Mouse (Mus musculus): Measurements from ENCODE around the gene Rab3c.

Gene Rab3c

GRCm38 (mm10) chr13:110019774-110020173 is 261.0 kb downstream of the Rab3c start:
- no peak for DNase-seq (ENCODE audit: low read depth)

- peak; percentile 13 for DNase-seq (ENCODE audit: low read depth)
These were observed 261.7 kb downstream of the Rab3c start for GRCm38 (mm10) chr13:110018941-110019743.

- DNase-seq (ENCODE audit: low read depth), result peak; percentile 82
These were observed 262.3 kb downstream of the Rab3c start for GRCm38 (mm10) chr13:110018431-110018901.

- DNase-seq (ENCODE audit: low read depth), result no peak
These were observed 268.8 kb downstream of the Rab3c start for GRCm38 (mm10) chr13:110012029-110012428.

- DNase-seq (ENCODE audit: low read depth), result no peak
These were observed 269.9 kb downstream of the Rab3c start for GRCm38 (mm10) chr13:110010876-110011275.

- no peak for DNase-seq (ENCODE audit: low read depth)
These were observed 272.3 kb downstream of the Rab3c start for GRCm38 (mm10) chr13:110008539-110008938.

- DNase-seq (ENCODE audit: low read depth), result no peak
These were observed 274.6 kb downstream of the Rab3c start for GRCm38 (mm10) chr13:110006106-110006781.
